Mouse (Mus musculus) urinary bladder, postnatal 25 days (tissue): ENCODE data around the gene Lrit3.
A peak's percentile ranks its signal among the peaks of the same experiment; 100 is the strongest.
"Not testable (repeated sequence)": the region's sequence is repeated elsewhere in the genome, so short reads cannot be mapped to it uniquely, and the experiment has no call there.

ENCODE experiments used
- DNase-seq: peaks from one replicate; pipeline ENCODE4 v3.0.0; 2022; ENCODE audit warnings: low spot score

Gene Lrit3

DNA sequence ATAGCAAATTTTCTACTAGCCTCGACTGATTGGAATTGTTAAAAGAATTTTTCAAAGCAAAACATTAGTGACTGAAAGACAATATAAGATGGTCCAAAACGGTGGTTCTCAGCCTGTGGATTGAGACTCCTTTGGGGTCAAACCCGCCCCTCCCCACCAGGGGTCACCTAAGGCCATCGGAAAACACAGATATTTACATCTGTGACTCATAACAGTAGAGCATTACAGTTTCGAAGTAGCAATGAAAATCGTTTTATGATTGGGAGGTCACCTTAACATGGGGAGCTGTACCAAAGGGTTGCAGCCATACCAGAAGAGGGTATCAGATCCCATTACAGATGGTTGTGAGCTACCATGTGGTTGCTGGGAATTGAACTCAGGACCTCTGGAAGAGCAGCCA lies 32.6 kb downstream of the Lrit3 start:
- DNase-seq: no peak

GRCm38 (mm10) chr3:129766971-129767794 lies 36.6 kb downstream of the Lrit3 start:
- no peak for DNase-seq

DNA sequence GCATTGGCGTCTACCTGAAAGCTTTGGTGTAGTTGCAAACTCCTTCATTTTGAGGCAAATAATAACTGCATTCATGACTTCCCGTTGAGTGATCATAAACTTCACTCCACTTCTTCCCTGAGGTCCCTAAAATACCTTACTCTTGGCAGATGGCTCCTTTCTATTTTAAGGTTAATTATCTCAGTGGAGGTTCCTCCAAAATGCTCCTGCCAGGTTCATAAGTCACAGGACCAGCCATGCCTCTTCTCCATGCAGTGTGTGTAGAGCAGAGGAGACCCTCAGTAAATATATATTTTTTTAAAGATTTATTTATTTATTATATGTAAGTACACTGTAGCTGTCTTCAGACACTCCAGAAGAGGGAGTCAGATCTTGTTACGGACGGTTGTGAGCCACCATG lies 37.7 kb downstream of the Lrit3 start:
- DNase-seq: no peak

DNA sequence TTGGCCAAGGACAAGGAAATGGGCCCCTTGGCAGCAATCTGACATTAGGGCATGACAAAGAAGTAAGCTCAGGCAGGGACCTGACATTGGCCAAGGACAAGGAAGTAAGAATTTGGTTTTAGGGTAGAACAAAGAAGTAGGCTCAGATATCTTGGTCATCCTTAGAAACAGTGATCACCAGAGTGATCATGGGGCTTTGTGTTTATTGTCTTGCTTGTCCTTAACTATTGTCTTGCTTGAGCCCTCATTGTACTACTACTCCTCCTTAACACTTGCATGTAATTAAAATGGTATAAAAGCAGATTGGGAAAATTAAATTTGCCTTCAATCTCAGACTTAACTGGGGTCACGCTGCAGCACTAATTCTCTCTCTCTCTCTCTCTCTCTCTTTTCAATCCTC lies 46.2 kb downstream of the Lrit3 start:
- not testable (repeated sequence) for DNase-seq

DNA sequence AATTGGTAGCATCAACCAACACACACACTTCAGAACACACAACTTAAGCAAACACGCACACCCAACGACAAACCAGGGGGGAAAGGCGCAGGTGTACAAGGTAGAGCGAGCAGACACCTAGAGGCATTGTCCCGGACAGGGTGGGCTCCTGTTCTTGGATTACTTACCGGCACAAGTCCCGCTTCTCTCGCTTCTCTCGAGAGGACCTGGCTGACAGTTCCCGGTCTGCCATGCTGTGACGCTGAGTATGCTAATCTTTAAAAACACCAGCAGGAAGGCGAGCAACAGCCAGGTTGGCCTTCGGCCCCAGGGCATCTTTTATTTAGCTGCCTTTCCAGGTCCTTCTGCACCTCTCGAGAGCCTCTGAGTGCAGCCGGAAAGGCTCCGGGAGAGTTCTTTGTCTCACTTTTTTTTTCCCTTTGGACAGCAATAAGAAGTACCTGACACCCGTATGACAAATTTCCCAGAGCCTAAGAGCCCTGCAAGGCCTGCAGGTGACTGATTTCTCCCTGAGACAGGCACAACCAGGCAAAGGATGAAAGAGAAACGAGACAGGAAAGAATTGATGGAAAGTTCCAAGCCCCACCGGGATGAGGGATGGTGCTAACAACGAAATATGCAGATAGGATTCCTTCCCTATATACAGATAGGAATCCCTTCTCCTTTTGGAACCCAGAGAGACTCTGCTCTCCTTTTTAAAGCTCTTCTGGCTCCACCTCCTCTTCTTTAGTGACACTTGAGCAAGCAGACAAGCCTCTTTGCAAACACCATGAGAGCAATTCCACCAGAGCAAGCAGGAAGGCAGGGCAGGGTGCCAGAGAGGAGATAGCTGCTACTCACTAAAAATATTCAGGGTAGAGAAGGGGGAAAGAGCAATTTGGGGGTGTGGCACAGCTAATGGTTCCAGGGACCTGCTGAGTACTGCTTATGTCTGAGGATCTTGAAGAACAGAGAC lies 48.9 kb downstream of the Lrit3 start, which contains the start of gene Egf:
Gene Egf (minus strand): TSS at position 667 of the 955 bp plus-strand sequence.
- no peak for DNase-seq

- peak; percentile 14 for DNase-seq
Observed at GRCm38 (mm10) chr3:129744803-129745202, 59.0 kb downstream of the Lrit3 start.

DNA sequence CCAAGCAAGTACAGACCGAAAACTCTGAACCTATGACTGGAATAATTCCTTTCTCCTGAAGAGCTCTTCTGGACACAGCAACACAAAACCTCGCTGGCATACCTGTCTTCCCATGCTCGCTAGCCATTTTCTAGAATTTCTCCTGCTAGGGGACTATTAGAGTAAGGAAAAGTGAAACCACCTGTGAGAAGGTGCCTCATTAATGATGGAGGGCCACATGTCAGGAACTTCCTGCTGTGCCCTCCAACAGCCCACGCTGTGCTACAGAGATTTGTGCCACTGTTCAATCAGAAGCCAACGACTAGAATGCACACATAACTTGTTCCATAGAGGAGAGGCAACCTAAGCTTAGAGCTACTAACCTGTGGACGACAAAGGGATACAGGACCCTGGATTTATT lies 61.0 kb downstream of the Lrit3 start:
- DNase-seq: no peak

DNA sequence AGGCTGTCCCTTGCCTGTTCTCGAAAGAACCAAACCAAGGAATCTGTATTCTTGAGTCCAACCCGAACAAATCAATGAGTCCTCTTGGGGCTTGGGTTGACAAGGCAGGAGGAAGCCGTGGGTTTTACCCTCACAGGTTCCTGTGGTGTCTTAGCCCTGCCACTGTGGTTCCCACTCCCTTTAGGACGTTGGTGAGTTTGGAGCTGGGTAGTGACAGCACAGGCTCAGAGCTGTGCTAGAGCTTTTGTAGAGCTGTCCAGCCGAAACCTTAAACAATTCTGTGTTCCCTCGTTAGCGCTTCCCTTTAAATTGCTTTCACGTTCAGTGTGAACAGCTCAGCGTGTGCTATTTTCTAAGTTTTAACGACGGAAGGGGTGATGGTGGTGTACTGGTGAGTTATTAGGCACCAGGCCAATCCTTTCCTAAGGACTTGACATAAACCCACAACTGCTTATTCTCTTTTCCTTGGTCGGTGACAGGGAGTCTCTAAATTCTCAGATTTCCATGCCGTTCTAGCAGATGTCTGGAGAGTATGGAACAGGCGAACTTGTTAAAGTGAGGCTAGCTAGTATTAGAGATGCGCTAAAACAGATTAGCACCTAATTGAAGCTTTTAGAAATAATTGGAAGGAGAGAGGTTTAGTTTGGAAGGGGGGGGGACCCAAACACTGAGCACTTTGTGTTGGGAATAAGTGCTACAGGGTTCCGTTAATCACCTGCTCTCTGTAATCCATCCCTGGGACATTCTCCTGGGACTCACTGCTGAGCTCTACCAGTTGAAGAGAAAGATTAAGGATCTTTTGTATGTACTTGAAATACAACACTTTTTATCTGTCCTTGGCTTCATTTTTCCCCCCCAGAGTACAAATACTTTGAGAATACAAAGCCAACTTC lies 65.3 kb downstream of the Lrit3 start:
- DNase-seq: no peak
